Mouse (Mus musculus): ENCODE results near the gene Spc24. TPM values are rescaled to one million over a fixed set of nuclear protein-coding genes. Genes with fewer than 3 reads are reported as not detected.
A peak's percentile ranks its signal among the peaks of the same experiment; 100 is the strongest.

Gene Spc24
- polyA plus RNA-seq, 1 experiment from 2014 or later, result 87.2 TPM

- peak overlapping the region; percentile 95 for H3K27ac ChIP-seq (replicated peaks)
- peak; percentile 95 for ATAC-seq (ENCODE audit: low FRiP score, low read depth)
- 0% methylated on average over 18 of the region's 18 CpGs for WGBS
Observed at GRCm38 (mm10) chr9:21724147-21724536, 36.0 kb downstream of the Spc24 start.

DNA sequence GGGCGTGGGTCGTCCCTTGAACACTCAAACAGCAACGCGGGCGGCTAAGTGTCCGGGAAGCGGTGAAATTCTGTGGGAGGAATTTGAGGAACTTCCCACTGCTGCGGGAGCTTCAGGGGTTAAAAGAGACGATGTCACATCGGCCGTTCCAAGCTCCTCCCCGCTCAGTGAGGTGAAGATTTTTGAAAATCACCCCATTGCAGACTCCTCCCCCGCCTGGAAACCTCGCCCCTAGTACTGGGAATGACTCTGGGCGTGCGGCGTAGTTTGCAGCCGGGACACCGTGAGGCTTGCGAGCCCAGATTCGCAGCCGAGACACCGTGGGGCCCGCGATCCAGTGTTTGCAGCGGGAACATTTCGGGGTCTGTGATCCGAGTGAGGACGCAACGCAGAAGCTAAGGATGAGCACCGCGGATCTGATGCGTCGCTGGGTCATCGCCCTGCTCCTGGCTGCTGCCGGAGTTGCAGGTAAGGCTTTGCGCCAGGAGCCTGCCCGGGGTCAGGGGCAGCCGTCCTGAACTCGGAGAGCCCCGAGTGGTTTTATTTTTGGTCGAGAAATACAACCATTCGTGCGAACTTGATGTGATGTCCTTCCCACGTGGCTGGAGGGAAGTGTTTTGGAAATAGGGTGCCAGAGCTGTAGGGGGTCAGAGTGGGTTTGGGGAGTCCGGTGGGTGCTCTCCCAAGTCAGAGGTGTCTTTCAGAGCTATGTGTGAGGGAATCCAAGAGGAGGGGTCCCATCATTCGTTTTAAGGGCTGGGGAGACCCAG is 36.5 kb downstream of the Spc24 start, which contains the start of gene Ldlr:
Ldlr (plus strand) TSS at position 107 of the 770 bp plus-strand sequence.
- H3K27me3 ChIP-seq, result no peaks in the 10 kb centered on the region
- H3K4me1 ChIP-seq, result peaks cover 27% of the 10 kb centered on the region
- H3K9me3 ChIP-seq, result no peaks in the 10 kb centered on the region
- peak within 1 kb of the TSS; percentile 69 for H3K9ac ChIP-seq (replicated peaks)
- peak within 1 kb of the TSS; percentile 80 for H3K4me3 ChIP-seq
- peak within 1 kb of the TSS; percentile 95 for H3K27ac ChIP-seq (replicated peaks)
- peak; percentile 82 for ATAC-seq (ENCODE audit: low FRiP score, low read depth)
- whole genome bisulfite sequencing, result under 1% methylated on average over 47 of the region's 47 CpGs
- H3K36me3 ChIP-seq, result peaks cover 18% of the 10 kb centered on the region
- H3K4me2 ChIP-seq (replicated peaks), result peak within 1 kb of the TSS; percentile 79

More at GRCm38 (mm10) chr9:21724147-21724536, 36.0 kb downstream of the Spc24 start:
- Histone ChIP-seq H3K9me3 (no peaks in the 10 kb centered on the region), H3K9ac (replicated peaks) (peak overlapping the region; percentile 69), H3K27me3 (no peaks in the 10 kb centered on the region), H3K4me3 (peak overlapping the region; percentile 80), H3K36me3 (peaks cover 24% of the 10 kb centered on the region), H3K4me1 (peaks cover 27% of the 10 kb centered on the region), H3K4me2 (replicated peaks) (peak overlapping the region; percentile 79)

- no peak overlapping the region for H3K4me2 ChIP-seq (replicated peaks)
- no peaks in the 10 kb centered on the region for H3K27me3 ChIP-seq
- H3K36me3 ChIP-seq, result peaks cover under 1% of the 10 kb centered on the region; the same call in 1 of the 2 replicates
- H3K4me3 ChIP-seq, result no peak overlapping the region
- peaks cover 19% of the 10 kb centered on the region for H3K4me1 ChIP-seq
- no peak for ATAC-seq (ENCODE audit: low FRiP score, low read depth)
- H3K9ac ChIP-seq (replicated peaks), result no peak overlapping the region
- H3K9me3 ChIP-seq, result no peaks in the 10 kb centered on the region
- 0 out of 2 replicates have a peak overlapping the region, but pooled peaks have one; percentile 17 for H3K27ac ChIP-seq (replicated peaks)
- WGBS, result 95% methylated on average over 2 of the region's 2 CpGs
Observed at GRCm38 (mm10) chr9:21721036-21721435, 39.1 kb downstream of the Spc24 start.

GRCm38 (mm10) chr9:21717015-21717414 is 43.1 kb downstream of the Spc24 start:
- Histone ChIP-seq H3K4me1 (no peaks in the 10 kb centered on the region), H3K9ac (replicated peaks) (no peak overlapping the region), H3K27ac (replicated peaks) (no peak overlapping the region), H3K36me3 (0 out of 2 replicates have a peak, but pooled peaks cover 8% of the 10 kb centered on the region), H3K27me3 (no peaks in the 10 kb centered on the region), H3K4me2 (replicated peaks) (no peak overlapping the region), H3K4me3 (no peak overlapping the region), H3K9me3 (no peaks in the 10 kb centered on the region)
- WGBS, result 87% methylated on average over 2 of the region's 2 CpGs
- no peak for ATAC-seq (ENCODE audit: low FRiP score, low read depth)

DNA sequence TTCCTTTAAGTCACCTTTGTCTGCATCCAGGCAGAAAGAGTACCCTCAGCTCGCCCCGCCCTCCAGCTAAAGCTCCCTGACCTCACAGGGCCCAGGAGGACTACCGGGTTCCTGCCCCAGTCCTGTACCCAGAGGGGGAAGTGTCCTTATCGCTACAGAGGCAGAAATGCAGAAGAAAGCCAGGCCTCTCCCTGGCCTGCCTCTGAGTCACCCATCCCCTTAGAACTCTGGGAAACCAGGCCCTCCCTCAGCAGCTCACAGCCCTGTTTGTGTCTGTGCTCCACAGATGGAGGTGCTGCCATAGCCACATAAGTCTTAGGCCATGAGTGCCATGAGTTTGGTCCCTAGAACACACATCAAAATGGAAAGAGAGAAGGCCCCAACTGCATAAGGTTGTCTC is 44.8 kb downstream of the Spc24 start:
- H3K4me1 ChIP-seq, result no peaks in the 10 kb centered on the region
- no peak for ATAC-seq (ENCODE audit: low FRiP score, low read depth)
- H3K36me3 ChIP-seq, result 0 out of 2 replicates have a peak, but pooled peaks cover 8% of the 10 kb centered on the region
- H3K27me3 ChIP-seq, result no peaks in the 10 kb centered on the region
- no peak overlapping the region for H3K4me3 ChIP-seq
- H3K9me3 ChIP-seq, result no peaks in the 10 kb centered on the region
- 77% methylated on average over 4 of the region's 4 CpGs for WGBS
- no peak overlapping the region for H3K4me2 ChIP-seq (replicated peaks)
- H3K9ac ChIP-seq (replicated peaks), result no peak overlapping the region
- H3K27ac ChIP-seq (replicated peaks), result no peak overlapping the region

DNA sequence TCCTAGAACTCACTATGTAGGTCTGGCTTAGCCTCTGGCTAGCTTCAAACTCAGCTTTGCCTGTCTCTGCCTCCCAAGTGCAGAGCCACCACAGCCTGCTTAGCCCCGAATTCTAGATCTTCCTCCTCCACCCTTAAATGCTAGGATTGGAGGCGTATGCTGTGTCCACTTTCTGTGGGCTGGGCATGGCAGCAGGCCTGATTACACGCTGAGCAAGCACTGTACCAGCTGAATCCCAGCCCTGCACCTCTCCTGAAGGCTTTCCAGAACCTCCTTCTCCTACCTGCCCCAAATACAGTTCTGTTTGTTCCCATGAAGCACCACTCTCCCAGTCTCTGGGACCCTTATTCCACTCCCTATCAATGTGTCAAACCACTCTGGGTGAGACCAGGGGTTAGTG is 50.8 kb downstream of the Spc24 start:
- no peak for ATAC-seq (ENCODE audit: low FRiP score, low read depth)
- no peaks in the 10 kb centered on the region for H3K27me3 ChIP-seq
- no peaks in the 10 kb centered on the region for H3K9me3 ChIP-seq
- no peaks in the 10 kb centered on the region for H3K4me1 ChIP-seq
- no peak overlapping the region for H3K4me2 ChIP-seq (replicated peaks)
- H3K36me3 ChIP-seq, result peaks cover 49% of the 10 kb centered on the region
- no peak overlapping the region for H3K9ac ChIP-seq (replicated peaks)
- WGBS, result 91% methylated on average over 3 of the region's 3 CpGs
- no peak overlapping the region for H3K4me3 ChIP-seq
- no peak overlapping the region for H3K27ac ChIP-seq (replicated peaks)

- no peaks in the 10 kb centered on the region for H3K4me1 ChIP-seq
- ATAC-seq (ENCODE audit: low FRiP score, low read depth), result no peak
- H3K36me3 ChIP-seq, result peaks cover 67% of the 10 kb centered on the region
- no peak overlapping the region for H3K9ac ChIP-seq (replicated peaks)
- no peaks in the 10 kb centered on the region for H3K9me3 ChIP-seq
- H3K4me2 ChIP-seq (replicated peaks), result no peak overlapping the region
- H3K4me3 ChIP-seq, result no peak overlapping the region
- H3K27ac ChIP-seq (replicated peaks), result no peak overlapping the region
- 92% methylated on average over 8 of the region's 8 CpGs for WGBS
- H3K27me3 ChIP-seq, result no peaks in the 10 kb centered on the region
Observed at GRCm38 (mm10) chr9:21706586-21707265, 53.4 kb downstream of the Spc24 start.

GRCm38 (mm10) chr9:21706085-21706484 is 54.0 kb downstream of the Spc24 start:
- no peak for ATAC-seq (ENCODE audit: low FRiP score, low read depth)
- Histone ChIP-seq H3K4me3 (no peak overlapping the region), H3K36me3 (peaks cover 73% of the 10 kb centered on the region), H3K27me3 (no peaks in the 10 kb centered on the region), H3K27ac (replicated peaks) (no peak overlapping the region), H3K4me1 (no peaks in the 10 kb centered on the region), H3K4me2 (replicated peaks) (no peak overlapping the region), H3K9me3 (no peaks in the 10 kb centered on the region), H3K9ac (replicated peaks) (no peak overlapping the region)
- 87% methylated on average over 4 of the region's 4 CpGs for WGBS

Small RNAs within 50 kb of the gene (microRNA-seq; reads per million reads assigned to microRNA genes)
- 5.6 reads per million, percentile 20 among the genes with 10 or more reads in this experiment for gene Mir7083

Other genes starting within 250 kb of the Spc24 start
- 5.9 and 7.0 TPM in 2 replicates for gene AB124611, start 234.1 kb downstream of the Spc24 start, polyA plus RNA-seq (2016; fragmentation: Nextera tagmentation; extraction: Ambion mirVana)
- gene Carm1, start 213.4 kb downstream of the Spc24 start, polyA plus RNA-seq (2016; fragmentation: Nextera tagmentation; extraction: Ambion mirVana), result 65.6 and 69.3 TPM in 2 replicates
- 57.6 and 60.9 TPM in 2 replicates for gene Timm29, start 167.6 kb downstream of the Spc24 start, polyA plus RNA-seq (2016; fragmentation: Nextera tagmentation; extraction: Ambion mirVana)
- 20.8 and 21.2 TPM in 2 replicates for gene Yipf2, start 167.5 kb downstream of the Spc24 start, polyA plus RNA-seq (2016; fragmentation: Nextera tagmentation; extraction: Ambion mirVana)
- gene Smarca4, start 144.1 kb downstream of the Spc24 start, polyA plus RNA-seq (2016; fragmentation: Nextera tagmentation; extraction: Ambion mirVana), result 178 and 189 TPM in 2 replicates
- gene Ldlr, start 36.8 kb downstream of the Spc24 start, polyA plus RNA-seq (2016; fragmentation: Nextera tagmentation; extraction: Ambion mirVana), result 39.5 and 43.5 TPM in 2 replicates
- gene Kank2, start 38.4 kb upstream of the Spc24 start, polyA plus RNA-seq (2016; fragmentation: Nextera tagmentation; extraction: Ambion mirVana), result 7.7 and 9.9 TPM in 2 replicates
- 0.28 and 0.64 TPM in 2 replicates for gene Angptl8, start 75.2 kb upstream of the Spc24 start, polyA plus RNA-seq (2016; fragmentation: Nextera tagmentation; extraction: Ambion mirVana)
- gene Dock6, start 92.3 kb upstream of the Spc24 start, polyA plus RNA-seq (2016; fragmentation: Nextera tagmentation; extraction: Ambion mirVana), result 20.0 and 24.5 TPM in 2 replicates
- gene Rab3d, start 157.9 kb upstream of the Spc24 start, polyA plus RNA-seq (2016; fragmentation: Nextera tagmentation; extraction: Ambion mirVana), result 13.2 and 13.4 TPM in 2 replicates
- 6.1 and 6.9 TPM in 2 replicates for gene Ccdc159, start 167.2 kb upstream of the Spc24 start, polyA plus RNA-seq (2016; fragmentation: Nextera tagmentation; extraction: Ambion mirVana)
- gene Tmem205, start 167.3 kb upstream of the Spc24 start, polyA plus RNA-seq (2016; fragmentation: Nextera tagmentation; extraction: Ambion mirVana), result 32.7 and 36.9 TPM in 2 replicates
- gene Plppr2, start 176.7 kb upstream of the Spc24 start, polyA plus RNA-seq (2016; fragmentation: Nextera tagmentation; extraction: Ambion mirVana), result 45.6 and 47.0 TPM in 2 replicates
- gene Swsap1, start 195.5 kb upstream of the Spc24 start, polyA plus RNA-seq (2016; fragmentation: Nextera tagmentation; extraction: Ambion mirVana), result 7.8 and 8.1 TPM in 2 replicates
- gene Epor, start 203.2 kb upstream of the Spc24 start, polyA plus RNA-seq (2016; fragmentation: Nextera tagmentation; extraction: Ambion mirVana), result 3.0 and 3.4 TPM in 2 replicates
- 2.7 TPM in 2 replicates for gene Rgl3, start 229.1 kb upstream of the Spc24 start, polyA plus RNA-seq (2016; fragmentation: Nextera tagmentation; extraction: Ambion mirVana)
- gene Ccdc151, start 242.3 kb upstream of the Spc24 start, polyA plus RNA-seq (2016; fragmentation: Nextera tagmentation; extraction: Ambion mirVana), result 3.8 and 4.9 TPM in 2 replicates
- 99.2 and 100.0 TPM in 2 replicates for gene Prkcsh, start 242.5 kb upstream of the Spc24 start, polyA plus RNA-seq (2016; fragmentation: Nextera tagmentation; extraction: Ambion mirVana)

Data from midbrain, embryonic 12.5 days (tissue).